Mouse (Mus musculus) heart, adult 8-10 months (tissue): ENCODE results near the gene Atad5. TPM values are rescaled to one million over a fixed set of nuclear protein-coding genes. Genes with fewer than 3 reads are reported as not detected.
"Not testable (repeated sequence)": the region's sequence is repeated elsewhere in the genome, so short reads cannot be mapped to it uniquely, and the experiment has no call there.

Experiments
- DNase-seq: peaks from one replicate; pipeline ENCODE4 v3.0.0; 2022; ENCODE audit warnings: low spot score
- total RNA-seq, 4 experiments: library from RNA; stranded (reverse); gene quantifications; 2 replicates each; pipeline ENCODE4 v1.2.4; 2022

Gene Atad5
- total RNA-seq, result under 1 TPM; 0.55 to 0.97 (median 0.69) TPM

DNA sequence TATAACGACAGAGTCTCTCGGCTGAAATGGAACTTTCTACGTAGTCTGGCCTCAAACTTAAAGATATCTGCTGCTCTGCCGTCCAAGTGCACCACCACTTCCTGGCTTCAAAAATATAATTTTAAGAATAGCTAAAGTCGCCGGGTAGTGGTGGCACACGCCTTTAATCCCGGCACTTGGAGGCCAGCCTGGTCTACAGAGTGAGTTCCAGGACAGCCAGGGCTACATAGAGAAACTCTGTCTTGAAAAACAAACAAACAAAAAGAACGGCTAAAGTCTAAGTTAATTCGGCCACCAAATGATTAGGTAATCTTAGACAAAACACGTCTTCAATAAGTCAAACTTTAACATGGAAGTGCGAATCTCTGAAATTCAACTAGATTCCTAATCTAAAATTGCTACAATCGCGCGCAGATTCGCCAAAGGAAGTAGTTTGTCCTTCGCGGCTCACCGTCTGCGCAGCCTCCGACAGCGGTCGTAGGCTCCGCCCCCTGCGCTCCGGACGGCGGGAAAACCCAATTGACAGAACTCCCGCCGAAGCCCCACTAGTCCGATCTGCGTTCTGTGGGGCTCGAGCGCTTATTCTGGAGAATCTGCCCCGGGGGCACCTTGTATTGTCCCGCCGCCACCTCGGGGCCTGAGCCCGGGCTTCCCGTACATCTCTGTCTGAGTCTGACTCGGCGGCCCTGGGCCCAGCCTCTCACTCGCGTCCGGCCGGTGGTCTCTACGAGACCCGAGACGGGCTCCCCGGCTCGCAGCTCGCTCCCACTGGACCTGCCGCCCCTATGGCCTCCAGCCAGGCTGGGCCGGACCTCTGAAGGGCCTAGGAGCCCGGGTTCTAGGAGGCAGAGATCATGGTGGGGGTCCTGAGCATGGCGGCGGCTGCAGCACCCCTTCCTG lies at the start of gene Atad5:
Atad5 (plus strand) TSS at position 484 of the 900 bp plus-strand sequence.
- peak; percentile 87 for DNase-seq

DNA sequence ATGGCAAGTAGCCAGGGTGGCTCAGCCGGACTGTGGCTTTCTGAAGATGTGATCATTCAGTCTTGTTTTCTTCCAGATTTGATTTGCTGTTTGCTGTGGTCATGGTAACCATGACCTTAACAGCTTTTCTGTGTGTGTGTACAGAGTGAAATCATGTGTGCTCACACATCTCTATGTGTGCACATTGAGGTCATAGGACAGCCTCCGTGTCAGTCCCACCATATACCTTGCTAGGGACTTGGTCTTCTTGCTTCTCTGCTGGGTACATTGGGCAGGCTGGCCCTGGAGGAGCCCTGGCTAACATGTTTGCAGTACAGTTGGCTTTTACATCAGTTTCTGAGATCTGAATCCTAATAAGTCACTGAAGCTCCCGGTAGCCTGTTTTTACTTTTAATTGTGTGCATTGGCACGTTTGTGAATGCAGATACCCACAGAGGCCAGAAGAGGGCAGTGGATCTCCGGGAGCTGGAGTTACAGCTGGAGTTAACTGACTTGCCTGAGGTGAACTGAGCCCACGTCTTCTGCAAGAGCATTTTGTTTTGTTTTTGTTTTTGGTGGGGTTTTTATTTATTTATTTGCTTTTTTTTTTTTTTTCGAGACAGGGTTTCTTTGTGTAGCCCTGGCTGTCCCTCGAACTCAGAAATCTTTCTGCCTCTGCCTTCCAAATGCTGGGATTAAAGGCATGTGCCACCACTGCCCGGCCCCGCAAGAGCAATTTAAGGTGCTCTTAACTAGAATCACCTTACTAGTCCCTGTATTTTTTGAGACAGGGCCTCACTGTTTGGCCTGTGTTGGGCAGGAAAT lies 46.4 kb upstream of the Atad5 start:
- peak; percentile 48 for DNase-seq

DNA sequence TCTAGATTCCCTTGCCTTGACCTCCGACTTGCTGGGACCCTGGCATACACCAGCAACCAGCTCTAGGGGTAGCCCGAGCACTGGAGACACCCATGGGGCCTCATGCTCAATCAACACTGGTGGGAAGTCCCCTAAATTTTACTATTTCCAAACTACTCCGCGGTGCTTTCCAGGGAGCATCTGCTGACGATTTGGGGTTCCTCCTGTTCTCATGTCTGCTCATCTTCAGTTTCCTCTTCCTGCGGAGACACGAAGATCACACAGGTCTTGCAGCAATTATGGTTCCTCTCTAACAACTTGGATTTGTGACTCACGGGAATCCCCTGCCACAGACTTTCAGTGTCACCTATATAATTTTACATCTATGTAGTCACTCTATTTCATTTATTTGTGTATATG lies 45.8 kb upstream of the Atad5 start:
- DNase-seq, result no peak

DNA sequence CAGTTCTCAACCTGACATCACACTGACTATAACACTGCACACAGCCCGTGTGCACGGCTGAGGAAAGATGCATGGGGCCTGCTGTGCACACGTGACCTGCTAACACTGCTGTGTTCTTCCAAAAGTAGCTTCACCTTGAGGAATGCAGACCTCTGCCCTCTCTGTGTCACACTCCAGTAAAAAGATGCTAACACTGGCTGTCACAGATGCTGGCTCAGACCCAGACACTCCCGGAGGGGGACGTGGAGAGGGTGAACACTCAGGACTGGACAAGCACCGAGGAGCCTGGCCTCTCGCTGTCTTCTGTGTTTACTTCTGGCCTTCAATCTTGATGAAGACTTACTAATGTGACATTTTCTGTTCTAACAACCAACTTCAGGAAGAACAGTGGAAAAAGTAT lies 42.3 kb upstream of the Atad5 start:
- no peak for DNase-seq

DNA sequence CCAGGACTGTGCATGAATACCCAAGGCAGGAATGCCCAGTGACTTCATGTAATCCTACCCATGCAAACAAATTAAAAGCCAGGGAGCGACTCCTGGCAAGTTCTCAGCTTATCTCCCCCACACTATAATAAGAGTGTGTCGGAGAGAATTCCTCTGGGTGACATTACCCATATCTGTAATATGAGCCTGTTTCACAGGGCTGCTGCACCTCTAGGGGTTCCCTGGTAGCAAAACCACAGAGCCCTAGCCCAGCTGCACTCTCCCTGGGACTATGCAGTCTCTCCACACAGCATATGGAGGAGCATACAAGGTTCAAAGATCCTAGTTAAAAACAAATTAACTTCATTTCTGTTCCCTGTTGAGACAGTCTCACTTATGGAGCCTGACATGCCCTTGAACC lies 39.1 kb upstream of the Atad5 start:
- peak; percentile 22 for DNase-seq

DNA sequence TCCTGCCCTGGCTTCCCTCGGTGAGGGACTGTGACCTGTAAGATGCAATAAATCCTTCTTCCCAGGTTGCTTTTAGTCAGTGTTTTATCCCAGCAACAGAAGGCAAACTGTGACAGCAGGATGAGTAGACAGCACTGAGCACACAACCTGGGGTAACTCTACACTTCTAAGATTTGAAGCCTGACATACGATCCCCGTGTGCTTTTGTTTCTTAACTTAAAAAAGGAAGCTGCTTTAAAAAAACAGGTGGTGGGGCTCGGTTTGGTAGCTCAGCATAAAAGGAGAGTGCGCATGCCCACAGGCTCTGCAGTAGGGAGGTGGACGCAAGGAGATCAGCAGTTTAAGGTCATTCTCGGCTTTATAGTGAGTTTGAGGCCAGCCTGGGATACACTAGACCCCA lies 36.7 kb upstream of the Atad5 start:
- DNase-seq, result no peak

DNA sequence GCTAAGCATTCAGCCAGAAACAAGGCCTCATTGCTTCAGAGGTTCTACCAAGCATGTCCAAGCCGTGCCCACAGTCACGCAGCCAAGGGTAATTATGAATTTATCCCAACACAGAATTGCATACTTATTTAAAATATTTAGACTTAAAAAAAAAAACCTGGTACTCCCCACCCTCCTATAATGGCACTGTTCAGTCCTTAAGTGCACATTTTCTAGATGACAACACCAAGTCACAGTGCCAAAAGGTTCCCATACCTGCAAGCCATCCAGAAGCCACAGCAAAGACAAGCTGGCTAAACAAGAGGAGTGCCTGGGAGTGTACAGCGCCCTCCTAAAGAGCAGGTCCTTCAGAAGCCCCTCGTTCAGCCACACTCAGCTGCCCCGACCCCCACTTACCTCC lies 36.0 kb upstream of the Atad5 start:
- no peak for DNase-seq

DNA sequence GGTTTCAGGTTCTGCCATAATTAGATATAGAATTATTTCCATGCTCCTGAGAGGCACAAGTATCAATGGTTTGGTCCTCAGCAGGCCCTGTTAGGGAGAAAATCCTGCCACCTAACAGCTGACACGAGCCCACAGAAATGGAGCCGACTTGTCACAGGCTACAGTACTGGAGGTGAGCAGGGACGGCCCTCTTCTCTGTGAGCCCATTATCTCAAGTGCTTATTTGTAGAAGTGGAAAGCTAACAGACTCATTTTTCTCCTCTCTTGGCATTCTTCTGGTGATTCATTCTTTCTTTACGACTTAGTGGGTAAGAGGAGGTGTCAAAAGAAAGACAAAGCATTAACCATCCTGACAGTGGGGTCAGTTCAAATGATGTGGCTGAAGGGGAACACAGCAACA lies 34.5 kb upstream of the Atad5 start:
- DNase-seq, result no peak

DNA sequence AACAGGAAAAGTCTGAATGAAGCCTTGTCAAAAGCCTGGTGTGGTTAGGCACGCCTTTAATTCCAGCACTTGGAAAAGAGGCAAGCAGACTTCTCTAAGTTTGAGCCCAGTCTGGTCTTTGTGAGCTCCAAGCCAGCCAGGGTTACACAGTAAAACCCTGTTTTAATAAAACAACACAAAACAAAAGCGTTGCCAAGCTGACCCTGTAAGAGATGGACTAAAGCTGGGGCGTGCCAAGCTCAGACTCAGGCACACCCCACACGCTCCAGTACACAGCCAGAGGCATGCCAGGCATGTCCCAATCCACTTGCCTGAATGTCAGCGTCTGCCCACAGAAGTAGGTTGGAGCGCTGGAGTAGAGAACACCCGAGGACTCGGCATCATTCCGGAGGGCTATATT lies 33.1 kb upstream of the Atad5 start:
- no peak for DNase-seq

DNA sequence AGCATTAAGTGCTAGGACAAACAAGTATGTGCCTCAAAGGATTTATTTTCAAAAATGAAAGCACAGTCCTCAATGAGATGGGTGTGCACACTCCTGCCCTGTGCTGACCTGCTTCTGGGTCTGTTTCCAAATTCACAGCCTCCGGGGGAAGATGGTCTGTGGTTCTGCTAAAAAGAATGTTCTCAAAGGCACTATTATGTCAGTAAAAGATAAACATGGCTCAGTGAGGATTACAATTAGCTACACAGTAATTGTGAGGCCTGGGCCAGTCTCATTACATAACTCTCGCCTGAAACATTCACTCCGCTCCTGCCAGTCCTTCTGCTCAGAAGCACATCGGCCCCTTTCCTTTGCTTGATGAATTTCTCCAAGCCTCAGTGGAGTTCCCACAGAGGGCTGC lies 27.0 kb upstream of the Atad5 start:
- peak; percentile 36 for DNase-seq

DNA sequence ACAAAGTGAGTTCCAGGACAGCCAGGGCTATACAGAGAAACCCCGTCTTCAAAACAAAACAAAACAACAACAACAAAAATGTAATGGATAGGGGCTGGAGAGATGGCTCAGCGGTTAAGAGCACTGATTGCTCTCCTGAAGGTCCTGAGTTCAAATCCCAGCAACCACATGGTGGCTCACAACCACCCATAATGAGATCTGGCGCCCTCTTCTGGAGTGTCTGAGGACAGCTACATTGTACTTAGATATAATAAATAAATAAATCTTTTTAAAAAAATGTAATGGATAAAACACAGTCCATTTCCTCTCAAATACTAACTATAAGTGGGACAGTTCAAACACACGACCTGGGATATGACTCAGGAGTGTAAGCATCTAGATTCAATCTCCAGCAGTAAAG lies 22.8 kb upstream of the Atad5 start:
- DNase-seq, result not testable (repeated sequence)

DNA sequence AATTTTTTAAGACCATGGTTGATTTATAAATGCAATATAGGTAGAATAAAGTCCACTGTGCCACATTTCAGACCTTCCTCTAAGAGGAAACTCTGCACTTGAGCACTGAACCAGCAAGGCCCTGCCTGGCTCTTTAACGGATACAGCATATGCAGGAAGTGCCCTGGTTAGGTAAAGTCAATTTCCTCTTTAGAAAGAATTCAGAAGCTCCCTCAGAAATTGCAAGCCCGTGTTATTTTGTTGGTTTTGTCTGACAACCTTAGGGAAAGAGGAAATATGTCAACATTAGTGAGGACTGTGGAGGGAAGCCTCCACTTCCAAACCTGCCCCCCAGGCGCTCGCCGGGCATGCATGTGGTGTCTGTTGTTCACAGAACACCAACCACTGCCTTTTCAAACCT lies 21.6 kb upstream of the Atad5 start:
- no peak for DNase-seq

DNA sequence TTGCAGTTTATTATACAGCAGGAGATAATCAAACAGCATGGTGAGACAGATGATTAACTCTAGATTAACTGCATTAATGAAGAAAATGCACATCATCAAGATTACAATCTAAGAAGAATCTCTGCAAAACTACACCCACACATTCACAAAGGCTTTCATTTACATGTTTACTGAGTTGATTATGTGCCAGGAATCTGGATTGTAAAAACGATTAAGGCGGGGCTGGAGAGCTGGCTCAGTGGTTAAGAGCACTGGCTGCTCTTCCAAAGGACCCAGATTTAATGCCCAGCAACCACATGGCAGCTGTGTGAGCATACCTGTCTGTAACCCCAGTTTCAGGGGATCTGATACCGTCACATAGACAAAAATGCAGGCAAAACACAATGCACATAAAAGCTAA lies 19.4 kb upstream of the Atad5 start:
- no peak for DNase-seq

DNA sequence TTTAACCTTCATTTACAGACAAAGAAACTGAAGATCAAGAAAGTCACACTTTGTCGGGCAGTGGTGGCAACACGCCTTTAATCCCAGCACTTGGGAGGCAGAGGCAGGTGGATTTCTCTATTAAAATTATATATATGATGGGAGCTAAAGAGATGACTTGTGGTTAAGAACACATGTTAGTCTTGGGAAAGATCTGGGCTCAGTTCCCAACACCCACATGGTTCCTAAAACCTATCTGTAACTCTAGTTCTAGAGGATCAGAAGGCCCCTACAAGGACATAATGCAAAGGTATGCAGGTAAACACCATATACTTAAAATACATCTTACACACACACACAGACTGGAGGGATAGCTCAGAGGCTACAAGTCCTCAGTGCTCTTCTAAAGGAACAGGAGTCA lies 18.2 kb upstream of the Atad5 start:
- no peak for DNase-seq

DNA sequence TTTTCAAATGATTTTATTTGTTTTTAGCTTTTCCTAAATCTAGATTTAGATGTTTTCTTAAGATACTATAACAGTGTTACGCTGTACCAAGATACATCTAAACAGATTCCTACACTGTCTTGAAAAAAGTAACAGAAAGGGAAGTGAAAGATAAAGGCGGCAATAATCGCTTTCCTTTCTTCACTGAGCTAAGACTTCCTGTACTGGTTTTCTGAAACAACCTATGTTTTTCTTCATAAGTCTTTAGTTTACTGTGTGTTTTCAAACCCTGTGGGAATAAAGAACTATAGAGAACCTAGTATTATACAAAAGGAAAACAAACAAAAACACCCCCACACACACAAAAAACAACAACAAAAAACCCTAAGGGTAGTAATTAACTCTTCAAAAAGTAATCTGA lies 16.8 kb upstream of the Atad5 start:
- DNase-seq, result no peak

DNA sequence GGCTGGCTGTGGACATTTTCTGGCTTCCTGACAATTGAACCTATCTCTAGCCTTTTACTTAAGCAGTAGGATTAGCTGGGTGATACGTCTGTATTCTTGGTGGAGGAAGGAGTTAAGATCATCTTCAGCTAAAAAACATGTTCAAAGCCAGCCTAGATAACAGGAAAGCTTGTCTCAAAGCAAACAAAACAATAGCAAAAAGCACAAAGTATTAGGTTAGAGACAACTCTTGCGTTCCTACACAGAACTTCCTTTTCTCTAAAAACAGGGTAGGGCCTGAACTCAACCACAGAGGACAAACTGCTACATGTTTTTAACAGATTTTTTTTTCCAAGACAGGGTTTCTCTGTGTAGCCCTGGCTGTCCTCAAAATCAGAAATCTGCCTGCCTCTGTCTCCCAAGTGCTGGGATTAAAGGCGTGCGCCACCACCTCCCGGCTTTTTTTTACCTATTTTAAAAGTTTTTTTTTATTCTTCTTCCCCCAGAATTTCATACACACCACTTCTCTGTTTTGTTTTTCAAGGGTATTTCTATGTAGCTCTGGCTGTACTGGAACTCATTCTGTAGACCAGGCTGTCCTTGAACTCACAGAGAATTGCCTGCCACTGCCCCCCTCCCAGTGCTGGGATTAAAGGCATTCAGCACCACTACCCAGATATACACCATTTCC lies 13.5 kb upstream of the Atad5 start:
- no peak for DNase-seq

DNA sequence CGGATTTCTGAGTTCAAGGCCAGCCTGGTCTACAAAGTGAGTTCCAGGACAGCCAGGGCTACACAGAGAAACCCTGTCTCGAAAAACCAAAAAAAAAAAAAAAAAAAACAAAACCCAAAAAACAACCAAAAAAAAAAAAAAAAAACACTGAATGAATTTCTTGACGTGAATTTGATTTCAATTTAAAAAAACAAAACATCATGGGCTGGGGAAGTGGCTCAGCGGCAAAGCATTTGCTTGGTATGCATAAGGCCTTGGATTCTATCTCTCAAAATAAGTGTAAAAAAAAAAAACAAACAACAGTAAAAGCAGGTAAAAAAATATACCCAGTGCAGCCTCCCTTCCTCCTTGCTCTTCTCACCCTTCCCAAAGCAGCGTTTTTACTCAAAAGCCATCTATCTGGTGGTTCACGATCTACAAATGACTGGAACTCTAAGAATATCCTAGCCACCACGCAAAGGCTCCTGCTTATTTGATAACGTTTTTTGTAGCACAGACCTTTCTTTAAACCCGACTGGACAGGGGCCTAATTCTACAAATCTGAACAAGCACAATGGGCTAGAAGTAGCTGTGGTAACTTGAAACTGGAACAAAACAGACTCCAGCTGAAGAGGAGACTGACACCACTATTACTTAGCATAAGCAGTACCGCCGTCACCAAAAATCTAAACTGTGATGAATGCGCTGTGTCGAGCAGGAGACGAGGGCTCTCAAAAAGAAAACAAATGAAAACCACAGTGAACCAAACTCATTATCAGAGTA lies 11.2 kb upstream of the Atad5 start:
- DNase-seq, result no peak

DNA sequence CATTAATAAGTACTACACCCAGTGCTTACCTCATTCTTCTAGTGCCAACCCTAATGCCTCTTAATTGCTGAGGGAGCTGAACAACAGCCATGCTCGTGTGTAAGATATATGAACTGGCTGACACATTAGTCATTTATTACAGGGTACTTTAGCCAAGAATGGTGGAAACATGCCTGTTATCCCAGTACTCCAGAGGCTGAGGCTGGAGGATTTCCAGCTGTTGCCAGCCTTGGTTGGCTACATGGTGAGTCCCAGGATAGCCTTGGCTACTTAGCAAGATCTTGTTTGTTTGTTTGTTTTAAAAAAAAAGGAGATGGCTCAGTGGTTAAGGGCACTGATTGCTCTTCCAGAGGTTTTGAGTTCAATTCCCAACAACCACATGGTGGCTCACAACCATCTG lies 10.4 kb upstream of the Atad5 start:
- DNase-seq, result no peak

DNA sequence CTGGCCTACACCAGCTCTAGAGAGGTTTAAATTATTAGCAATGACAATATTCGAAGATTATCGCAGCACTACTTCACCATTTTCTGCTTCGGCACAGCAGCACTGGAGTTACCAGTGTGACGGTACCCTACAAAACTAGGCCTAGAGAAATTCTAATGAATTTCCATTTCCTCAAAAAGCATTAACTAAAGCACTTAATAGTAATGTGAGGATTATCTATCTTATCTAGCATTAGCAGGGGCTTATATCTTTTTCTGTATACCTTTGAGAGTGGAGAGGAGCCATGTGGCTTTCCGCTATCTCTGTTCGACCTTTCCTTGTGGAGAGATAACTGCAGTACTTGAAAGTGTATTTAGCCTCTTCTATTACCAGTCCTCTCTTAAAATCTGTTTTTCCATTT lies 9.4 kb upstream of the Atad5 start:
- no peak for DNase-seq

DNA sequence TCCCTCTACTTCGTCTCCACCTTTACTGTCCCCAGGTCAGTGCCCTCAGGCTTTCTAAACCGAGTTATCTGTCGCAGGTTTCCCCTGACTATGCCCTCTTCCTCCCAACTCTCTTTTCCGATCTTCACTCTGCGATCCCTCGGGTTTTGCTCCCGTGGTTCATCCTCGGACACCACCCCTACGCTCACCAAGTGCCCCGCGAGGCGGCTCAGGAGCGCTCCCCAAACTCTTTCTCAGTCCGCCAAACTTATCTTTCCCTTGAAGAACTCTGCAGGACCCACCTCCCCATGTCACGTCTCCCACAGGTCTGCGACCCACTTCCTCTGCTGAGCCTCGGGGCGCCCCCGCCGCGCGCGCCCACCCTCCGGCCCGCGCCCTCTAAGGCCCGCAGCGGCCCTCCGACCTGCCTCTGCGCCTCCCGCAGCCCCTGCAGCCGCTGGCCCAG lies 8.8 kb upstream of the Atad5 start:
- peak; percentile 33 for DNase-seq
